Mouse (Mus musculus) left cerebral cortex, postnatal 4 days (tissue): ENCODE results near the gene Sec11a. TPM values are rescaled to one million over a fixed set of nuclear protein-coding genes. Genes with fewer than 3 reads are reported as not detected.

Source experiments
- DNase-seq: peaks from one replicate; pipeline ENCODE4 v3.0.0-alpha.2; 2022
- intact Hi-C: fragments of 180-260 bp; cut with DNase I; formaldehyde crosslinking; loops from one replicate; pipeline ENCODE4 v1.15.1; 2025
- total RNA-seq, 2 experiments: library from RNA; stranded (reverse); gene quantifications; 2 replicates each; pipeline ENCODE4 v1.2.3; 2021

The Sec11a gene
- total RNA-seq, 2 experiments from 2014 or later = 67.7 to 78.6 TPM

GRCm38 (mm10) chr7:80900944-80901501, 46.6 kb downstream of the Sec11a start, which contains the start of gene Wdr73:
Wdr73 (minus strand) TSS chr7:80901269.
- intact Hi-C loops = no loop called here

GRCm38 (mm10) chr7:80897721-80898120, 49.9 kb downstream of the Sec11a start:
- intact Hi-C loops = no loop called here
- no peak for DNase-seq

More at GRCm38 (mm10) chr7:80900944-80901501, 46.6 kb downstream of the Sec11a start, which contains the start of gene Wdr73:
- peak; percentile 90 for DNase-seq

- intact Hi-C loops = no loop called here
Observed at GRCm38 (mm10) chr7:80897134-80897533, 50.4 kb downstream of the Sec11a start.

GRCm38 (mm10) chr7:80894815-80895519, 52.6 kb downstream of the Sec11a start:
- intact Hi-C loops = no loop called here
- DNase-seq = no peak

More at GRCm38 (mm10) chr7:80897134-80897533, 50.4 kb downstream of the Sec11a start:
- DNase-seq = no peak

GRCm38 (mm10) chr7:80894196-80894595, 53.4 kb downstream of the Sec11a start:
- no peak for DNase-seq
- intact Hi-C loops = no loop called here

- DNase-seq = no peak
- intact Hi-C loops = no loop called here
Observed at GRCm38 (mm10) chr7:80893753-80894129, 53.8 kb downstream of the Sec11a start.

GRCm38 (mm10) chr7:80893086-80893752, 54.4 kb downstream of the Sec11a start:
- DNase-seq = peak; percentile 49
- intact Hi-C loops = no loop called here

- DNase-seq = no peak
- intact Hi-C loops = loop anchor here (10.0 kb wide), 1 partner anchor 265 kb away; no protein-coding TSS in a partner anchor
Observed at GRCm38 (mm10) chr7:80889841-80890241, 57.7 kb downstream of the Sec11a start.

- peak; percentile 62 for DNase-seq
- intact Hi-C loops = loop anchor here (10.0 kb wide), 1 partner anchor 266 kb away; no protein-coding TSS in a partner anchor
Observed at GRCm38 (mm10) chr7:80889021-80889511, 58.5 kb downstream of the Sec11a start.

- no peak for DNase-seq
- intact Hi-C loops = loop anchor here (10.0 kb wide), 1 partner anchor 266 kb away; no protein-coding TSS in a partner anchor
Observed at GRCm38 (mm10) chr7:80888595-80888994, 59.0 kb downstream of the Sec11a start.

- intact Hi-C loops = loop anchor here (10.0 kb wide), 1 partner anchor 269 kb away; no protein-coding TSS in a partner anchor
- DNase-seq = no peak
Observed at GRCm38 (mm10) chr7:80885666-80886065, 61.9 kb downstream of the Sec11a start.

GRCm38 (mm10) chr7:80882830-80883505, 64.6 kb downstream of the Sec11a start:
- peak; percentile 34 for DNase-seq

GRCm38 (mm10) chr7:80875727-80876126, 71.9 kb downstream of the Sec11a start:
- intact Hi-C loops = no loop called here

More at GRCm38 (mm10) chr7:80882830-80883505, 64.6 kb downstream of the Sec11a start:
- intact Hi-C loops = loop anchor here (10.0 kb wide), 1 partner anchor 272 kb away; no protein-coding TSS in a partner anchor

GRCm38 (mm10) chr7:80873631-80874030, 73.9 kb downstream of the Sec11a start:
- DNase-seq = no peak
- intact Hi-C loops = no loop called here

More at GRCm38 (mm10) chr7:80875727-80876126, 71.9 kb downstream of the Sec11a start:
- DNase-seq = no peak

- DNase-seq = no peak
- intact Hi-C loops = no loop called here
Observed at GRCm38 (mm10) chr7:80873038-80873437, 74.5 kb downstream of the Sec11a start.

GRCm38 (mm10) chr7:80868686-80869085, 78.9 kb downstream of the Sec11a start:
- intact Hi-C loops = no loop called here
- no peak for DNase-seq

- no peak for DNase-seq
- intact Hi-C loops = no loop called here
Observed at GRCm38 (mm10) chr7:80866514-80867147, 80.9 kb downstream of the Sec11a start.

- intact Hi-C loops = no loop called here
- DNase-seq = no peak
Observed at GRCm38 (mm10) chr7:80865521-80865920, 82.1 kb downstream of the Sec11a start.

- DNase-seq = no peak
Observed at GRCm38 (mm10) chr7:80864831-80865230, 82.7 kb downstream of the Sec11a start.

GRCm38 (mm10) chr7:80864151-80864550, 83.4 kb downstream of the Sec11a start:
- intact Hi-C loops = no loop called here
- DNase-seq = no peak

More at GRCm38 (mm10) chr7:80864831-80865230, 82.7 kb downstream of the Sec11a start:
- intact Hi-C loops = no loop called here
